Mouse (Mus musculus): Measurements from ENCODE around the gene Fbxw26. TPM values are rescaled to one million over a fixed set of nuclear protein-coding genes. Genes with fewer than 3 reads are reported as not detected.
A peak's percentile ranks its signal among the peaks of the same experiment; 100 is the strongest.
"Not testable (repeated sequence)": the region's sequence is repeated elsewhere in the genome, so short reads cannot be mapped to it uniquely, and the experiment has no call there.

Fbxw26 gene
- total RNA-seq (2014; rRNA removed; ENCODE audit: low replicate concordance): not detected in 2 replicates
- not detected in 2 replicates for polyA plus RNA-seq (2015; fragmentation: Nextera tagmentation; extraction: Ambion mirVana)

GRCm38 (mm10) chr9:109745989-109746388 lies at the start of gene Fbxw26:
Gene Fbxw26 (minus strand): TSS chr9:109746089.
- not testable (repeated sequence) for H3K4me2 ChIP-seq (ENCODE audit: low read depth, low read length); H3K27me3 ChIP-seq (ENCODE audit: control insufficient read depth, insufficient read depth, low read length); H3K4me3 ChIP-seq (ENCODE audit: low read depth, low read length); H3K9ac ChIP-seq (replicated peaks; ENCODE audit: low read depth, low read length); H3K36me3 ChIP-seq (replicated peaks; ENCODE audit: control insufficient read depth, insufficient read depth, low read length); H3K4me1 ChIP-seq (ENCODE audit: control insufficient read depth, insufficient read depth); H3K9me3 ChIP-seq (replicated peaks; ENCODE audit: control insufficient read depth, low read length); DNase-seq (ENCODE audit: low spot score); ATAC-seq (ENCODE audit: insufficient read depth, low read depth); H3K27ac ChIP-seq (ENCODE audit: low read depth)
- 64% methylated on average over 3 of the region's 3 CpGs for WGBS

DNA sequence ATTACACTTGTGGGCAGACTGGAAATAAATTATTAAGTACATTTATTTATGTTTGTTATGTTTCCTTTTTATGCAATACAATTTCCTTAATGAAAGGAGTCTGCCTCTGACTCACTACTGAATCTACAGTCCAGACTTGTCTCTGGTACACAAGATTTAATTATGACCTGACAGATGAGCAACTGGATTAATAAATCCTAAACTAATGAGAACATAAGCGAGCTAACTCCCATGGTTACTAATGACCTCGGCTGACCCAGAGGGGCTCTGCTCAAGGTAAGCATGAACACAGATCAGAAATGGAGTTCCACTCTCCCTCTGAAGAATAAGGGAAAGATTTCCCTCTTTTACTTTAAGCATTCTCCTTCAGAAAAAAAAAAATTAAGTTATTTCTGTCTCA lies 49.3 kb upstream of the Fbxw26 start:
- 92% methylated on average over 2 of the region's 2 CpGs for whole genome bisulfite sequencing
- H3K4me3 ChIP-seq (ENCODE audit: low read depth, low read length): no peak overlapping the region
- no peaks in the 10 kb centered on the region for H3K36me3 ChIP-seq (replicated peaks; ENCODE audit: control insufficient read depth, insufficient read depth, low read length)
- H3K9ac ChIP-seq (replicated peaks; ENCODE audit: low read depth, low read length): no peak overlapping the region
- TF ChIP-seq EP300 (IDR thresholded peaks at IDR 0.05; ENCODE audit: low read depth) (no peak), CTCF (IDR thresholded peaks at IDR 0.05; ENCODE audit: low read depth) (no peak)
- H3K4me2 ChIP-seq (ENCODE audit: low read depth, low read length): no peak overlapping the region
- no peak for DNase-seq (ENCODE audit: low spot score)
- ATAC-seq (ENCODE audit: insufficient read depth, low read depth): no peak
- no peaks in the 10 kb centered on the region for H3K9me3 ChIP-seq (replicated peaks; ENCODE audit: control insufficient read depth, low read length)
- no peak overlapping the region for H3K27ac ChIP-seq (ENCODE audit: low read depth)
- no peaks in the 10 kb centered on the region for H3K4me1 ChIP-seq (ENCODE audit: control insufficient read depth, insufficient read depth)
- no peaks in the 10 kb centered on the region for H3K27me3 ChIP-seq (ENCODE audit: control insufficient read depth, insufficient read depth, low read length)

DNA sequence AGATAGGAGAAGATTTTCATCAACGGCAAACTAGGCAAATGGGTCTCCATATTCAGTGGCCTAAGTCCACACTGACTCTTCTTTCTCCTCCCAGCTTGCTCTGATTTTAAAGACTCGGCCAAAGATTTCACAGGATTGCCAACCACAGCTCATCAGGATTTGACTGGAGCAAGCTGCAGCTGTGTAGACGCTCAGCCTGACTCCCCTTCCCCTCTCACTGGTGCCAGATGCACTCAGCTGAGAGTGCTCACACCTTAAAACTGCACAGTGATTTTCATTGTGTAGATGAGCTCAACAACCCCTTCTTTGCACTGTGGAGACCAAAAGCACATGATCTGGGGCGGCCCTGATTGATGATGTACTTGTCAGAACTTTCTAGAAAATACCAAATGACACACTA lies 44.7 kb upstream of the Fbxw26 start, which contains the start of gene Fbxw27:
TSS of gene Fbxw27 (minus strand) at position 101 of the 400 bp plus-strand sequence.
- not testable (repeated sequence) for H3K36me3 ChIP-seq (replicated peaks; ENCODE audit: control insufficient read depth, insufficient read depth, low read length); H3K27ac ChIP-seq (ENCODE audit: low read depth); H3K9me3 ChIP-seq (replicated peaks; ENCODE audit: control insufficient read depth, low read length); ATAC-seq (ENCODE audit: insufficient read depth, low read depth); H3K4me1 ChIP-seq (ENCODE audit: control insufficient read depth, insufficient read depth); H3K4me3 ChIP-seq (ENCODE audit: low read depth, low read length); H3K4me2 ChIP-seq (ENCODE audit: low read depth, low read length); DNase-seq (ENCODE audit: low spot score); H3K9ac ChIP-seq (replicated peaks; ENCODE audit: low read depth, low read length); H3K27me3 ChIP-seq (ENCODE audit: control insufficient read depth, insufficient read depth, low read length)
- WGBS: 67% methylated on average over 4 of the region's 4 CpGs

GRCm38 (mm10) chr9:109766841-109767240 lies 21.0 kb upstream of the Fbxw26 start:
- H3K4me1 ChIP-seq (ENCODE audit: control insufficient read depth, insufficient read depth); H3K9ac ChIP-seq (replicated peaks; ENCODE audit: low read depth, low read length); DNase-seq (ENCODE audit: low spot score); H3K27me3 ChIP-seq (ENCODE audit: control insufficient read depth, insufficient read depth, low read length); H3K4me3 ChIP-seq (ENCODE audit: low read depth, low read length); H3K36me3 ChIP-seq (replicated peaks; ENCODE audit: control insufficient read depth, insufficient read depth, low read length); H3K4me2 ChIP-seq (ENCODE audit: low read depth, low read length); H3K27ac ChIP-seq (ENCODE audit: low read depth); H3K9me3 ChIP-seq (replicated peaks; ENCODE audit: control insufficient read depth, low read length); ATAC-seq (ENCODE audit: insufficient read depth, low read depth): not testable (repeated sequence)
- WGBS: 77% methylated on average over 1 of the region's 1 CpGs

- not testable (repeated sequence) for H3K9me3 ChIP-seq (replicated peaks; ENCODE audit: control insufficient read depth, low read length); H3K36me3 ChIP-seq (replicated peaks; ENCODE audit: control insufficient read depth, insufficient read depth, low read length); H3K4me3 ChIP-seq (ENCODE audit: low read depth, low read length); H3K4me1 ChIP-seq (ENCODE audit: control insufficient read depth, insufficient read depth); H3K4me2 ChIP-seq (ENCODE audit: low read depth, low read length); H3K27ac ChIP-seq (ENCODE audit: low read depth); H3K27me3 ChIP-seq (ENCODE audit: control insufficient read depth, insufficient read depth, low read length); DNase-seq (ENCODE audit: low spot score); H3K9ac ChIP-seq (replicated peaks; ENCODE audit: low read depth, low read length); ATAC-seq (ENCODE audit: insufficient read depth, low read depth)
- 62% methylated on average over 4 of the region's 4 CpGs for WGBS
Measured at GRCm38 (mm10) chr9:109702600-109702999, 43.3 kb downstream of the Fbxw26 start, which contains the start of gene Fbxw18. Gene Fbxw18 (minus strand): TSS chr9:109702700.

GRCm38 (mm10) chr9:109685299-109685698 lies 60.6 kb downstream of the Fbxw26 start:
- ATAC-seq (ENCODE audit: insufficient read depth, low read depth) (no peak), DNase-seq (ENCODE audit: low spot score) (peak; percentile 9)
- no peaks in the 10 kb centered on the region for H3K9me3 ChIP-seq (replicated peaks; ENCODE audit: control insufficient read depth, low read length)
- no peak overlapping the region for H3K4me3 ChIP-seq (ENCODE audit: low read depth, low read length)
- no peaks in the 10 kb centered on the region for H3K36me3 ChIP-seq (replicated peaks; ENCODE audit: control insufficient read depth, insufficient read depth, low read length)
- no peaks in the 10 kb centered on the region for H3K27me3 ChIP-seq (ENCODE audit: control insufficient read depth, insufficient read depth, low read length)
- no peak overlapping the region for H3K4me2 ChIP-seq (ENCODE audit: low read depth, low read length)
- H3K9ac ChIP-seq (replicated peaks; ENCODE audit: low read depth, low read length): no peak overlapping the region
- no peaks in the 10 kb centered on the region for H3K4me1 ChIP-seq (ENCODE audit: control insufficient read depth, insufficient read depth)
- H3K27ac ChIP-seq (ENCODE audit: low read depth): no peak overlapping the region
- TF ChIP-seq EP300 (IDR thresholded peaks at IDR 0.05; ENCODE audit: low read depth) (no peak), CTCF (IDR thresholded peaks at IDR 0.05; ENCODE audit: low read depth) (peak; percentile 56)
- WGBS: 13% methylated on average over 1 of the region's 1 CpGs

Other genes starting within 250 kb of the Fbxw26 start
- gene Fbxw15, start 177.8 kb downstream of the Fbxw26 start, total RNA-seq (2014; rRNA removed; ENCODE audit: low replicate concordance): not detected in 2 replicates
- gene Fbxw15, start 177.8 kb downstream of the Fbxw26 start, polyA plus RNA-seq (2015; fragmentation: Nextera tagmentation; extraction: Ambion mirVana): not detected in 2 replicates
- gene Fbxw24, start 120.0 kb downstream of the Fbxw26 start, total RNA-seq (2014; rRNA removed; ENCODE audit: low replicate concordance): not detected in 2 replicates
- not detected in 2 replicates for gene Fbxw24, start 120.0 kb downstream of the Fbxw26 start, polyA plus RNA-seq (2015; fragmentation: Nextera tagmentation; extraction: Ambion mirVana)
- gene Fbxw25, start 81.4 kb downstream of the Fbxw26 start, total RNA-seq (2014; rRNA removed; ENCODE audit: low replicate concordance): not detected in 2 replicates
- gene Fbxw25, start 81.4 kb downstream of the Fbxw26 start, polyA plus RNA-seq (2015; fragmentation: Nextera tagmentation; extraction: Ambion mirVana): not detected in 2 replicates
- not detected in 2 replicates for gene Fbxw18, start 43.4 kb downstream of the Fbxw26 start, total RNA-seq (2014; rRNA removed; ENCODE audit: low replicate concordance)
- gene Fbxw18, start 43.4 kb downstream of the Fbxw26 start, polyA plus RNA-seq (2015; fragmentation: Nextera tagmentation; extraction: Ambion mirVana): not detected in 2 replicates
- not detected in 2 replicates for gene Fbxw27, start 44.6 kb upstream of the Fbxw26 start, total RNA-seq (2014; rRNA removed; ENCODE audit: low replicate concordance)
- gene Fbxw27, start 44.6 kb upstream of the Fbxw26 start, polyA plus RNA-seq (2015; fragmentation: Nextera tagmentation; extraction: Ambion mirVana): not detected in 2 replicates
- not detected in 2 replicates for gene Spink8, start 66.2 kb upstream of the Fbxw26 start, total RNA-seq (2014; rRNA removed; ENCODE audit: low replicate concordance)
- gene Spink8, start 66.2 kb upstream of the Fbxw26 start, polyA plus RNA-seq (2015; fragmentation: Nextera tagmentation; extraction: Ambion mirVana): not detected in 2 replicates
- 30.4 and 37.3 TPM in 2 replicates for gene Nme6, start 86.7 kb upstream of the Fbxw26 start, total RNA-seq (2014; rRNA removed; ENCODE audit: low replicate concordance)
- gene Nme6, start 86.7 kb upstream of the Fbxw26 start, polyA plus RNA-seq (2015; fragmentation: Nextera tagmentation; extraction: Ambion mirVana): 42.2 and 48.2 TPM in 2 replicates
- gene Camp, start 103.5 kb upstream of the Fbxw26 start, total RNA-seq (2014; rRNA removed; ENCODE audit: low replicate concordance): 8.4 TPM in 1 of 2 replicates, not detected in the other
- 0.89 and 1.2 TPM in 2 replicates for gene Camp, start 103.5 kb upstream of the Fbxw26 start, polyA plus RNA-seq (2015; fragmentation: Nextera tagmentation; extraction: Ambion mirVana)
- 7.7 and 14.3 TPM in 2 replicates for gene Cdc25a, start 129.5 kb upstream of the Fbxw26 start, total RNA-seq (2014; rRNA removed; ENCODE audit: low replicate concordance)
- 7.0 TPM in 2 replicates for gene Cdc25a, start 129.5 kb upstream of the Fbxw26 start, polyA plus RNA-seq (2015; fragmentation: Nextera tagmentation; extraction: Ambion mirVana)
- gene Map4, start 185.4 kb upstream of the Fbxw26 start, total RNA-seq (2014; rRNA removed; ENCODE audit: low replicate concordance): 145 and 172 TPM in 2 replicates
- 50.6 and 54.2 TPM in 2 replicates for gene Map4, start 185.4 kb upstream of the Fbxw26 start, polyA plus RNA-seq (2015; fragmentation: Nextera tagmentation; extraction: Ambion mirVana)

Data from heart, postnatal 0 days (tissue).